Mouse (Mus musculus) lung, postnatal 0 days (tissue): ENCODE results near the gene Rhpn2. TPM values are rescaled to one million over a fixed set of nuclear protein-coding genes. Genes with fewer than 3 reads are reported as not detected.

Experiments
- ATAC-seq: fragments of 200-750 bp; cut with Nextera tagmentation; 2 replicates; pipeline ENCODE4 v1.8.0; 2017; ENCODE audit warnings: moderate library complexity
- DNase-seq: peaks from one replicate; pipeline ENCODE4 v3.0.0-alpha.2; 2016; ENCODE audit warnings: low spot score
- H3K27ac ChIP-seq: fragments of 300-500 bp; sonication (generic); 2 replicates; pipeline ENCODE4 v1.5.1; 2014; ENCODE audit warnings: antibody characterized with exemption, mild to moderate bottlenecking, low read length, mixed read lengths
- H3K27me3 ChIP-seq: fragments of 300-500 bp; sonication (generic); replicated peaks from 2 replicates; pipeline ENCODE4 v1.6.1; 2014; ENCODE audit warnings: low read length, mixed read lengths; ENCODE audit not compliant: insufficient read depth
- H3K36me3 ChIP-seq: fragments of 300-500 bp; sonication (generic); 2 replicates; pipeline ENCODE4 v1.6.1; 2014; ENCODE audit warnings: low read length, mixed read lengths; ENCODE audit not compliant: insufficient read depth
- H3K4me1 ChIP-seq: fragments of 300-500 bp; sonication (generic); 2 replicates; pipeline ENCODE4 v1.6.1; 2014; ENCODE audit warnings: antibody characterized with exemption, low read depth, low read length, mixed read lengths; ENCODE audit not compliant: insufficient read depth
- H3K4me2 ChIP-seq: fragments of 300-500 bp; sonication (generic); replicated peaks from 2 replicates; pipeline ENCODE4 v1.6.1; 2014; ENCODE audit warnings: low read depth, mild to moderate bottlenecking, low read length, moderate library complexity, mixed read lengths
- H3K4me3 ChIP-seq: fragments of 300-500 bp; sonication (generic); 2 replicates; pipeline ENCODE4 v1.5.1; 2014; ENCODE audit warnings: low read depth, low read length
- H3K9ac ChIP-seq: fragments of 300-500 bp; sonication (generic); replicated peaks from 2 replicates; pipeline ENCODE4 v1.6.1; 2014; ENCODE audit warnings: low read depth, mild to moderate bottlenecking
- H3K9me3 ChIP-seq: fragments of 300-500 bp; sonication (generic); 2 replicates; pipeline ENCODE4 v1.6.1; 2016; ENCODE audit warnings: low read length, mixed read lengths
- CTCF ChIP-seq: IDR thresholded peaks from 2 replicates; pipeline ENCODE4 v1.5.1; 2016; ENCODE audit warnings: antibody characterized with exemption, mild to moderate bottlenecking
- EP300 ChIP-seq: IDR thresholded peaks from 2 replicates; pipeline ENCODE4 v1.6.1; 2016; ENCODE audit warnings: antibody characterized with exemption, mild to moderate bottlenecking, control low read depth
- WGBS: fragments of 180-500 bp; shearing (Covaris S2); extraction: QIAGEN DNeasy Blood & Tissue Kit; methylation state at CpG from one replicate; pipeline ENCODE4 v1.1.7; 2014; 5-methylcytosine and 5-hydroxymethylcytosine counted together
- polyA plus RNA-seq: library from polyadenylated mRNA; unstranded; fragments of >200 nt; fragmentation: Nextera tagmentation; extraction: Ambion mirVana; gene quantifications from 2 replicates; pipeline ENCODE4 v1.2.1, GENCODE M21; 2015

The Rhpn2 gene
- polyA plus RNA-seq, 1 experiment from 2014 or later = 4.6 TPM

- H3K4me1 ChIP-seq = no peaks in the 10 kb centered on the region
- TF ChIP-seq EP300 (no peak), CTCF (no peak)
- no peak overlapping the region for H3K9ac ChIP-seq
- no peak overlapping the region for H3K4me2 ChIP-seq
- no peaks in the 10 kb centered on the region for H3K9me3 ChIP-seq
- no peak overlapping the region for H3K27ac ChIP-seq
- H3K36me3 ChIP-seq = no peaks in the 10 kb centered on the region
- H3K4me3 ChIP-seq = no peak overlapping the region
- H3K27me3 ChIP-seq = no peaks in the 10 kb centered on the region
- WGBS = 69% methylated on average over 8 of the region's 8 CpGs
- no peak for DNase-seq
- ATAC-seq = no peak; the same call in 1 of the 2 replicates
Measured at GRCm38 (mm10) chr7:35380351-35380750, 46.4 kb downstream of the Rhpn2 start.

- Histone ChIP-seq H3K9ac (no peak overlapping the region), H3K4me1 (no peaks in the 10 kb centered on the region), H3K4me3 (no peak overlapping the region), H3K36me3 (no peaks in the 10 kb centered on the region), H3K27ac (no peak overlapping the region), H3K27me3 (no peaks in the 10 kb centered on the region), H3K4me2 (no peak overlapping the region), H3K9me3 (no peaks in the 10 kb centered on the region)
- 55% methylated on average over 12 of the region's 16 CpGs for WGBS
- DNase-seq (no peak), ATAC-seq (no peak)
- no peak for TF ChIP-seq EP300
- TF ChIP-seq CTCF = no peak
Measured at GRCm38 (mm10) chr7:35381861-35382260, 47.9 kb downstream of the Rhpn2 start.

- Histone ChIP-seq H3K4me2 (no peak overlapping the region), H3K27me3 (no peaks in the 10 kb centered on the region), H3K4me3 (no peak overlapping the region), H3K27ac (no peak overlapping the region), H3K9me3 (no peaks in the 10 kb centered on the region), H3K36me3 (no peaks in the 10 kb centered on the region), H3K9ac (no peak overlapping the region), H3K4me1 (no peaks in the 10 kb centered on the region)
- TF ChIP-seq EP300 = no peak
- TF ChIP-seq CTCF = no peak
- WGBS = 17% methylated on average over 2 of the region's 2 CpGs
- peak; percentile 35 for DNase-seq
- no peak for ATAC-seq
Measured at GRCm38 (mm10) chr7:35382706-35383353, 48.9 kb downstream of the Rhpn2 start.

- TF ChIP-seq CTCF = peak; percentile 70
- TF ChIP-seq EP300 = peak; percentile 84
- H3K9me3 ChIP-seq = no peaks in the 10 kb centered on the region
- H3K4me2 ChIP-seq = no peak overlapping the region
- H3K4me1 ChIP-seq = no peaks in the 10 kb centered on the region
- no peak overlapping the region for H3K9ac ChIP-seq
- no peaks in the 10 kb centered on the region for H3K36me3 ChIP-seq
- 37% methylated on average over 6 of the region's 6 CpGs for WGBS
- H3K27ac ChIP-seq = peak overlapping the region; percentile 66; the same call in 1 of the 2 replicates
- DNase-seq (peak; percentile 89), ATAC-seq (peak; percentile 95)
- H3K4me3 ChIP-seq = no peak overlapping the region
- no peaks in the 10 kb centered on the region for H3K27me3 ChIP-seq
Measured at GRCm38 (mm10) chr7:35386525-35386952, 52.6 kb downstream of the Rhpn2 start.

GRCm38 (mm10) chr7:35388694-35389093, 54.7 kb downstream of the Rhpn2 start:
- Histone ChIP-seq H3K9ac (no peak overlapping the region), H3K36me3 (0 out of 2 replicates have a peak, but pooled peaks cover 4% of the 10 kb centered on the region), H3K9me3 (no peaks in the 10 kb centered on the region), H3K4me3 (no peak overlapping the region), H3K4me1 (no peaks in the 10 kb centered on the region), H3K27me3 (no peaks in the 10 kb centered on the region), H3K4me2 (no peak overlapping the region), H3K27ac (no peak overlapping the region)
- WGBS = 42% methylated on average over 6 of the region's 6 CpGs
- DNase-seq (peak; percentile 41), ATAC-seq (peak; percentile 27; the same call in 1 of the 2 replicates)
- TF ChIP-seq EP300 (no peak), CTCF (no peak)

GRCm38 (mm10) chr7:35392935-35393334, 59.0 kb downstream of the Rhpn2 start:
- no peak overlapping the region for H3K27ac ChIP-seq
- TF ChIP-seq EP300 (no peak), CTCF (peak; percentile 57)
- peak; percentile 53 for DNase-seq
- H3K9ac ChIP-seq = no peak overlapping the region
- no peaks in the 10 kb centered on the region for H3K9me3 ChIP-seq
- peaks cover 14% of the 10 kb centered on the region; the same call in 1 of the 2 replicates for H3K4me1 ChIP-seq
- H3K4me2 ChIP-seq = no peak overlapping the region
- no peaks in the 10 kb centered on the region for H3K27me3 ChIP-seq
- 42% methylated on average over 5 of the region's 5 CpGs for WGBS
- ATAC-seq = no peak
- H3K36me3 ChIP-seq = 0 out of 2 replicates have a peak, but pooled peaks cover 4% of the 10 kb centered on the region
- no peak overlapping the region for H3K4me3 ChIP-seq
